Mouse (Mus musculus) liver, adult 2 months (tissue): ENCODE measurements at regions not wholly inside any gene's neighbourhood (a gene's known extent, or its start where the extent isn't known, plus 50 kb on each side); places are given as distances from the start of the nearest gene placed in this dataset.

Experiments used
- CTCF ChIP-seq: fragments of 200-500 bp; IDR thresholded peaks from 2 replicates; pipeline ENCODE4 v1.5.1; 2011; ENCODE audit warnings: low read depth, low read length, control low read depth
- POLR2A ChIP-seq: fragments of 200-500 bp; IDR thresholded peaks from 2 replicates; pipeline ENCODE4 v1.6.1; 2011; ENCODE audit warnings: low read length, control low read depth; ENCODE audit not compliant: insufficient read depth; ENCODE audit errors: extremely low read depth

- no peak for TF ChIP-seq POLR2A
- TF ChIP-seq CTCF, result no peak
Measured at GRCm38 (mm10) chr16:30132086-30132485, 67.9 kb downstream of the Hes1 start.
